Mouse (Mus musculus): ENCODE data around the gene Ms4a15.

GRCm38 (mm10) chr19:10940801-10941457, 52.1 kb downstream of the Ms4a15 start:
- TF ChIP-seq EP300 (IDR thresholded peaks at IDR 0.05) (no peak), CTCF (IDR thresholded peaks at IDR 0.05) (no peak)
